ENCODE assay signal across 9 mouse cellular contexts in the genomic region with DNA sequence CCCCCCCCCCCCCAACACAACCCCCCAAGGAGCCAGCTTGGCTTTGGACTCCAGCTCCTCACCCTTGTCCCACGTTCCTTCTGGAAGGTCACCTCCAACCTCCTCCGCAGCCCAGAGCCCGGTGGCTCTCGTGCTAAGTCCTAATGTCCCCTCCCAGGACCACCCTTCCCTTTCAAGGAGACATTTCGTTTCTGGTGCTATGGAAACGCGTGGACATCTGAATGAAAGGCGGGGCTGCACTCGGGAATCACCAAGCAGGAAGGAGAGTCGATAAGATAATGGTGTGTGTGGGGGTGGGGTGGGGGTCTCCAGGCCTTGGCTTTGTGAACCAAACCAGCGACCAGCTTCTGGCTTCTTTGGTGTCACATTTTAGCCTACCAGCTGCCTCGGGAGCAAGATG. TPM values are rescaled to one million over a fixed set of nuclear protein-coding genes. Genes with fewer than 3 reads are reported as not detected.
DNase-seq lines count a peak whose midpoint lies in the region; ATAC-seq and TF ChIP-seq lines count a peak whose summit lies in the region.
"Had no signal": no experiment of that assay in that cellular context is flagged by ENCODE, and none has a peak within 500 bp of the region (broad histone marks: within the 10 kb centered on the region; RNA-seq: fewer than 3 reads in every experiment).

No protein-coding gene starts in this region.

- TF ChIP-seq EP300 in stomach, postnatal 0 days (optimal IDR thresholded peaks at IDR 0.05) = no peak

- no peaks in the 10 kb centered on the region for H3K4me1 ChIP-seq in lung, adult 2 months (ENCODE audit: control insufficient read depth, insufficient read depth, low read length)
- H3K4me1 ChIP-seq in heart, embryonic 13.5 days = peaks cover 34% of the 10 kb centered on the region
- H3K4me1 ChIP-seq in liver, embryonic 12.5 days = no peaks in the 10 kb centered on the region
- H3K4me1 ChIP-seq in stomach, postnatal 0 days (replicated peaks; ENCODE audit: control insufficient read depth, insufficient read depth) = no peaks in the 10 kb centered on the region
- H3K4me1 ChIP-seq: liver, embryonic 15.5 days had no signal

- TF ChIP-seq CTCF in lung, adult 2 months (IDR thresholded peaks at IDR 0.05; ENCODE audit: insufficient read depth, low read length) = no peak
- TF ChIP-seq CTCF in stomach, postnatal 0 days (IDR thresholded peaks at IDR 0.05; ENCODE audit: low read depth) = no peak

- H3K4me3 ChIP-seq in lung, adult 2 months (replicated peaks; ENCODE audit: extremely low read depth, low read depth, low read length) = no peak overlapping the region
- H3K4me3 ChIP-seq in heart, embryonic 13.5 days = peak overlapping the region; percentile 42
- H3K4me3 ChIP-seq in liver, embryonic 12.5 days = peak overlapping the region; percentile 13; the same call in 1 of the 2 replicates
- H3K4me3 ChIP-seq in stomach, postnatal 0 days (ENCODE audit: low read depth, low read length) = peak overlapping the region; percentile 22; the same call in 1 of the 2 replicates
- H3K4me3 ChIP-seq: liver, embryonic 15.5 days had no signal

- no peaks in the 10 kb centered on the region for H3K9me3 ChIP-seq in heart, embryonic 13.5 days
- no peaks in the 10 kb centered on the region for H3K9me3 ChIP-seq in liver, embryonic 12.5 days (replicated peaks)
- H3K9me3 ChIP-seq in stomach, postnatal 0 days (ENCODE audit: control insufficient read depth, low read length) = no peaks in the 10 kb centered on the region
- H3K9me3 ChIP-seq: liver, embryonic 15.5 days had no signal

- peak overlapping the region; percentile 69 for H3K4me2 ChIP-seq in heart, embryonic 13.5 days
- H3K4me2 ChIP-seq in liver, embryonic 12.5 days = peak overlapping the region; percentile 40
- peak overlapping the region; percentile 58 for H3K4me2 ChIP-seq in stomach, postnatal 0 days (replicated peaks; ENCODE audit: low read depth)
- H3K4me2 ChIP-seq: liver, embryonic 15.5 days had no signal

- H3K27ac ChIP-seq in heart, embryonic 13.5 days (replicated peaks) = peak overlapping the region; percentile 55
- H3K27ac ChIP-seq in liver, embryonic 12.5 days = no peak overlapping the region
- H3K27ac ChIP-seq in stomach, postnatal 0 days (replicated peaks) = no peak overlapping the region
- H3K27ac ChIP-seq: liver, embryonic 15.5 days had no signal

- no peak; the same call in 1 of the 2 replicates for ATAC-seq in heart, embryonic 13.5 days (ENCODE audit: extremely low read depth, insufficient number of reproducible peaks, low FRiP score, low TSS enrichment)
- no peak for ATAC-seq in liver, embryonic 12.5 days
- no peak for ATAC-seq in stomach, postnatal 0 days (ENCODE audit: low FRiP score, low TSS enrichment)
- no peak for ATAC-seq in cerebellum, adult (ENCODE audit: insufficient number of reproducible peaks, low FRiP score, low TSS enrichment)

- TF ChIP-seq POLR2A in lung, adult 2 months (IDR thresholded peaks at IDR 0.05; ENCODE audit: borderline replicate concordance, extremely low read depth, low read depth, low read length) = no peak

- no peaks in the 10 kb centered on the region; the same call in 1 of the 2 replicates for H3K27me3 ChIP-seq in heart, embryonic 13.5 days (replicated peaks)
- H3K27me3 ChIP-seq in liver, embryonic 12.5 days (replicated peaks) = peaks cover 38% of the 10 kb centered on the region
- H3K27me3 ChIP-seq in stomach, postnatal 0 days (ENCODE audit: control insufficient read depth, insufficient read depth, low read length) = no peaks in the 10 kb centered on the region

- H3K36me3 ChIP-seq in heart, embryonic 13.5 days = no peaks in the 10 kb centered on the region
- H3K36me3 ChIP-seq in liver, embryonic 12.5 days = no peaks in the 10 kb centered on the region
- no peaks in the 10 kb centered on the region for H3K36me3 ChIP-seq in stomach, postnatal 0 days (ENCODE audit: control insufficient read depth, insufficient read depth, low read length)
- H3K36me3 ChIP-seq: liver, embryonic 15.5 days had no signal

- H3K9ac ChIP-seq in heart, embryonic 13.5 days = peak overlapping the region; percentile 73
- no peak overlapping the region for H3K9ac ChIP-seq in liver, embryonic 12.5 days
- peak overlapping the region; percentile 35 for H3K9ac ChIP-seq in stomach, postnatal 0 days (ENCODE audit: low read length)
- H3K9ac ChIP-seq: liver, embryonic 15.5 days had no signal

- DNase-seq in lung, postnatal 10 days = peak; percentile 32
- DNase-seq in lung, adult 2 months = no peak
- DNase-seq in stomach, postnatal 0 days (ENCODE audit: low spot score) = no peak
- no peak for DNase-seq in adrenal gland, adult (ENCODE audit: inconsistent age in 2 of 2, low spot score in 1 of 2)
- DNase-seq in layer of hippocampus, adult 9-10 months (ENCODE audit: low spot score) = no peak

- WGBS in lung, adult 2 months = under 1% methylated on average over 12 of the region's 12 CpGs
- WGBS in heart, embryonic 13.5 days = under 1% methylated on average over 12 of the region's 12 CpGs
- WGBS in liver, embryonic 12.5 days (ENCODE audit: insufficient replicate concordance) = 2% methylated on average over 12 of the region's 12 CpGs
- WGBS in stomach, postnatal 0 days = 2% methylated on average over 12 of the region's 12 CpGs

RNA-seq across cellular contexts. Expression of a gene that starts 27.9 kb away (rescaled TPM):
- polyA plus RNA-seq in lung, adult 2 months (2012; rRNA removed) = not detected in 2 replicates
- not detected in 2 replicates for polyA plus RNA-seq in heart, embryonic 13.5 days (2015; fragmentation: Nextera tagmentation; extraction: Ambion mirVana)
- polyA plus RNA-seq in liver, embryonic 12.5 days (2016; fragmentation: Nextera tagmentation; extraction: Ambion mirVana) = not detected in 2 replicates
- not detected in 2 replicates for polyA plus RNA-seq in stomach, postnatal 0 days (2015; fragmentation: Nextera tagmentation; extraction: Ambion mirVana)
- polyA plus RNA-seq: liver, embryonic 15.5 days had no signal
